In genomic region chr1:186254500-186254899, GRCm38 (mm10) we compare ENCODE assay signal across 23 mouse cellular contexts.
A peak's percentile ranks its signal among the peaks of the same experiment; 100 is the strongest.
DNase-seq lines count a peak whose midpoint lies in the region; ATAC-seq and TF ChIP-seq lines count a peak whose summit lies in the region.
"Had no signal": no experiment of that assay in that cellular context is flagged by ENCODE, and none has a peak within 500 bp of the region (broad histone marks: within the 10 kb centered on the region; RNA-seq: fewer than 3 reads in every experiment).

No protein-coding gene starts in this region.

- H3K9ac ChIP-seq in kidney, embryonic 15.5 days = no peak overlapping the region
- H3K9ac ChIP-seq in lung, postnatal 0 days (replicated peaks; ENCODE audit: low read depth) = no peak overlapping the region
- H3K9ac ChIP-seq: forebrain, embryonic 15.5 days; hindbrain, embryonic 15.5 days; liver, embryonic 13.5 days; midbrain, embryonic 13.5 days had no signal

- 0 out of 2 replicates have a peak, but pooled peaks have one; percentile 29 for ATAC-seq in kidney, embryonic 15.5 days (replicated peaks; ENCODE audit: low FRiP score)
- ATAC-seq in lung, postnatal 0 days = peak; percentile 62; the same call in 1 of the 2 replicates
- ATAC-seq: forebrain, embryonic 15.5 days; midbrain, embryonic 13.5 days had no signal

- DNase-seq in kidney, postnatal 4 days = no peak
- peak; percentile 56 for DNase-seq in lung, postnatal 0 days (ENCODE audit: low spot score)
- no peak for DNase-seq in lung, postnatal 14 days
- DNase-seq in ZHBTc4 (ENCODE audit: low read depth, low spot score) = peak; percentile 59
- no peak for DNase-seq in right cerebral cortex, postnatal 25 days
- no peak for DNase-seq in urinary bladder, postnatal 10 days (ENCODE audit: low spot score)
- DNase-seq: adrenal gland, postnatal 36 days; B cell, adult 2 months; cerebellum, adult 11 months; cerebellum, adult 9-11 months; layer of hippocampus, adult 9-11 months; liver, embryonic 13.5 days; lung, adult 2 months; right cerebral cortex, postnatal 14 days; thymus, adult 2 months had no signal

- 56% methylated on average over 3 of the region's 3 CpGs for WGBS in kidney, embryonic 15.5 days
- 25% methylated on average over 3 of the region's 3 CpGs for WGBS in lung, postnatal 0 days

- no peaks in the 10 kb centered on the region for H3K9me3 ChIP-seq in kidney, embryonic 15.5 days (replicated peaks)
- no peaks in the 10 kb centered on the region for H3K9me3 ChIP-seq in lung, postnatal 0 days (ENCODE audit: low read length)
- H3K9me3 ChIP-seq: embryonic facial prominence, embryonic 10.5 days; forebrain, embryonic 15.5 days; heart, embryonic 10.5 days; hindbrain, embryonic 15.5 days; liver, embryonic 13.5 days; midbrain, embryonic 13.5 days had no signal

- H3K4me2 ChIP-seq in kidney, embryonic 15.5 days = no peak overlapping the region
- no peak overlapping the region for H3K4me2 ChIP-seq in lung, postnatal 0 days (replicated peaks; ENCODE audit: low read depth, low read length)
- H3K4me2 ChIP-seq: forebrain, embryonic 15.5 days; hindbrain, embryonic 15.5 days; liver, embryonic 13.5 days; midbrain, embryonic 13.5 days had no signal

- peak; percentile 77 for TF ChIP-seq EP300 in lung, postnatal 0 days (IDR thresholded peaks at IDR 0.05)

- peak; percentile 25 for TF ChIP-seq CTCF in lung, postnatal 0 days (IDR thresholded peaks at IDR 0.05)

- H3K27me3 ChIP-seq in kidney, embryonic 15.5 days = no peaks in the 10 kb centered on the region
- H3K27me3 ChIP-seq in lung, postnatal 0 days (replicated peaks; ENCODE audit: insufficient read depth, low read length) = no peaks in the 10 kb centered on the region
- H3K27me3 ChIP-seq: CH12.LX; forebrain, embryonic 15.5 days; hindbrain, embryonic 15.5 days; liver, embryonic 13.5 days; megakaryocyte, embryonic 14.5 days had no signal

- H3K27ac ChIP-seq in kidney, embryonic 15.5 days = peak overlapping the region; percentile 45
- H3K27ac ChIP-seq in lung, postnatal 0 days (ENCODE audit: low read length) = no peak overlapping the region
- H3K27ac ChIP-seq: forebrain, embryonic 15.5 days; heart, embryonic 10.5 days; hindbrain, embryonic 15.5 days; liver, embryonic 13.5 days; midbrain, embryonic 13.5 days had no signal

- H3K4me1 ChIP-seq in kidney, embryonic 15.5 days = peaks cover 30% of the 10 kb centered on the region
- no peaks in the 10 kb centered on the region for H3K4me1 ChIP-seq in lung, postnatal 0 days (ENCODE audit: insufficient read depth, low read depth, low read length)
- H3K4me1 ChIP-seq: liver, embryonic 13.5 days; megakaryocyte, embryonic 14.5 days had no signal

- no peak overlapping the region for H3K4me3 ChIP-seq in kidney, embryonic 15.5 days (replicated peaks)
- no peak overlapping the region for H3K4me3 ChIP-seq in lung, postnatal 0 days (ENCODE audit: low read depth, low read length)
- H3K4me3 ChIP-seq: embryonic facial prominence, embryonic 10.5 days; forebrain, embryonic 15.5 days; heart, embryonic 10.5 days; hindbrain, embryonic 15.5 days; liver, embryonic 13.5 days; megakaryocyte, embryonic 14.5 days; midbrain, embryonic 13.5 days had no signal

- H3K36me3 ChIP-seq in kidney, embryonic 15.5 days = no peaks in the 10 kb centered on the region
- H3K36me3 ChIP-seq in lung, postnatal 0 days (ENCODE audit: insufficient read depth, low read length) = no peaks in the 10 kb centered on the region
- H3K36me3 ChIP-seq: embryonic facial prominence, embryonic 10.5 days; forebrain, embryonic 15.5 days; heart, embryonic 10.5 days; hindbrain, embryonic 15.5 days; liver, embryonic 13.5 days; midbrain, embryonic 13.5 days had no signal

Comparison
In these comparisons a context has a peak if more than half of its experiments do, and no peak if none do; other contexts are left out.
1. DNase-seq: peak in lung, postnatal 0 days (single experiment) and ZHBTc4 (single experiment); none in kidney, postnatal 4 days (0 of 2), lung, postnatal 14 days (single experiment), right cerebral cortex, postnatal 25 days (single experiment) and urinary bladder, postnatal 10 days (single experiment).